Mouse (Mus musculus) erythroblast, embryonic 14.5 days (primary cell): Measurements from ENCODE around the gene Fam78a.

Source experiments
- GATA1 ChIP-seq: IDR thresholded peaks from 2 replicates; pipeline ENCODE4 v1.6.1; 2012; ENCODE audit warnings: low read length, inconsistent platforms, mixed read lengths
- TAL1 ChIP-seq: IDR thresholded peaks from 3 replicates; pipeline ENCODE4 v1.6.1; 2012; ENCODE audit warnings: low read length, inconsistent platforms, mixed read lengths

DNA sequence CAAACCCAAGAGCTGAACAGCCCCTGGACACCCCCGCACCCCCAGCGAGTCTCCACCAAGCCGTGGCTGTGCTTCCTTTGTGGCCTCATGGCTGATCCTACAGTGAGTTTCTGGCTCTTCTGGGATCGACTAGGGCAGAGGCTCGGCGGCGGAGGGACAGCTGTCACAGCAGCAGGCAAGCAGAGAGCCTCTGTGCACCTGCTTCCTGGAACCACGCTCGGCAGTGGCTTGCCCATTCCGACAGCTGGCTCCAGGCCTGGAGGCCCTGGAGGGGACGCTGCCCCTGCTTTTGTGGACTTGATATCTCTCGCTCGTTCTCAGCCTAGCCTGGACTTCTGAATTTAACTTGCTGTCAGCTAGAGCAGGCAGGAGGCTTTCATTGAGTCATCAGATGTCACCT is 19.7 kb downstream of the Fam78a start:
- TF ChIP-seq GATA1 (no peak), TAL1 (no peak)
